Mouse (Mus musculus) midbrain, embryonic 16.5 days (tissue): ENCODE results near the gene Daw1. TPM values are rescaled to one million over a fixed set of nuclear protein-coding genes. Genes with fewer than 3 reads are reported as not detected.

ENCODE experiments used
- ATAC-seq: fragments of 200-750 bp; cut with Nextera tagmentation; 2 replicates; pipeline ENCODE4 v1.8.0; 2017; ENCODE audit warnings: moderate TSS enrichment
- H3K27ac ChIP-seq: fragments of 300-500 bp; sonication (generic); 2 replicates; pipeline ENCODE4 v1.5.1; 2014; ENCODE audit warnings: mild to moderate bottlenecking, low read length, mixed read lengths
- H3K27me3 ChIP-seq: fragments of 300-500 bp; sonication (generic); 2 replicates; pipeline ENCODE4 v1.6.1; 2014; ENCODE audit warnings: low read depth, low read length, mixed read lengths; ENCODE audit not compliant: control insufficient read depth, insufficient read depth
- H3K36me3 ChIP-seq: fragments of 300-500 bp; sonication (generic); 2 replicates; pipeline ENCODE4 v1.6.1; 2014; ENCODE audit warnings: mild to moderate bottlenecking, low read length, moderate library complexity, mixed read lengths; ENCODE audit not compliant: control insufficient read depth, insufficient read depth
- H3K4me1 ChIP-seq: fragments of 300-500 bp; sonication (generic); 2 replicates; pipeline ENCODE4 v1.6.1; 2014; ENCODE audit warnings: mild to moderate bottlenecking, low read length, mixed read lengths; ENCODE audit not compliant: control insufficient read depth, insufficient read depth
- H3K4me2 ChIP-seq: fragments of 300-500 bp; sonication (generic); 2 replicates; pipeline ENCODE4 v1.6.1; 2014; ENCODE audit warnings: mild to moderate bottlenecking, low read length, mixed read lengths
- H3K4me3 ChIP-seq: fragments of 300-500 bp; sonication (generic); 2 replicates; pipeline ENCODE4 v1.5.1; 2014; ENCODE audit warnings: low read depth, mild to moderate bottlenecking, low read length, moderate library complexity, mixed read lengths
- H3K9ac ChIP-seq: fragments of 300-500 bp; sonication (generic); 2 replicates; pipeline ENCODE4 v1.6.1; 2014; ENCODE audit warnings: low read depth, low read length, mixed read lengths
- H3K9me3 ChIP-seq: fragments of 300-500 bp; sonication (generic); replicated peaks from 2 replicates; pipeline ENCODE4 v1.6.1; 2014; ENCODE audit warnings: mild to moderate bottlenecking, low read length, mixed read lengths; ENCODE audit not compliant: control insufficient read depth, poor library complexity, severe bottlenecking
- WGBS: fragments of 180-500 bp; shearing (Covaris S2); extraction: QIAGEN DNeasy Blood & Tissue Kit; methylation state at CpG from one replicate; pipeline ENCODE4 v1.1.7; 2014; 5-methylcytosine and 5-hydroxymethylcytosine counted together
- polyA plus RNA-seq: library from polyadenylated mRNA; unstranded; fragments of >200 nt; fragmentation: Nextera tagmentation; extraction: Ambion mirVana; gene quantifications from 2 replicates; pipeline ENCODE4 v1.2.1, GENCODE M21; 2015

Daw1 gene
- polyA plus RNA-seq, 1 experiment from 2014 or later: 2.0 TPM

GRCm38 (mm10) chr1:83224423-83224960 is 64.9 kb downstream of the Daw1 start:
- ATAC-seq: no peak
- H3K4me2 ChIP-seq: no peak overlapping the region
- H3K27me3 ChIP-seq: no peaks in the 10 kb centered on the region
- no peak overlapping the region for H3K9ac ChIP-seq
- H3K4me1 ChIP-seq: no peaks in the 10 kb centered on the region
- H3K27ac ChIP-seq: no peak overlapping the region
- H3K4me3 ChIP-seq: no peak overlapping the region
- H3K36me3 ChIP-seq: no peaks in the 10 kb centered on the region
- no peaks in the 10 kb centered on the region for H3K9me3 ChIP-seq

GRCm38 (mm10) chr1:83227946-83228345 is 68.4 kb downstream of the Daw1 start:
- no peak for ATAC-seq
- no peak overlapping the region for H3K9ac ChIP-seq
- no peak overlapping the region for H3K4me3 ChIP-seq
- no peak overlapping the region for H3K4me2 ChIP-seq
- H3K36me3 ChIP-seq: no peaks in the 10 kb centered on the region
- no peaks in the 10 kb centered on the region for H3K27me3 ChIP-seq
- H3K27ac ChIP-seq: no peak overlapping the region
- H3K4me1 ChIP-seq: no peaks in the 10 kb centered on the region
- H3K9me3 ChIP-seq: no peaks in the 10 kb centered on the region
- 86% methylated on average over 3 of the region's 3 CpGs for WGBS

- Histone ChIP-seq H3K4me2 (no peak overlapping the region), H3K4me1 (no peaks in the 10 kb centered on the region), H3K9me3 (no peaks in the 10 kb centered on the region), H3K27ac (no peak overlapping the region), H3K9ac (no peak overlapping the region), H3K27me3 (no peaks in the 10 kb centered on the region), H3K4me3 (no peak overlapping the region), H3K36me3 (no peaks in the 10 kb centered on the region)
- no peak for ATAC-seq
- 97% methylated on average over 1 of the region's 1 CpGs for WGBS
Observed at GRCm38 (mm10) chr1:83248235-83248746, 88.7 kb downstream of the Daw1 start.

- Histone ChIP-seq H3K9ac (no peak overlapping the region), H3K9me3 (no peaks in the 10 kb centered on the region), H3K36me3 (no peaks in the 10 kb centered on the region), H3K4me2 (no peak overlapping the region), H3K4me3 (no peak overlapping the region), H3K27me3 (no peaks in the 10 kb centered on the region), H3K27ac (no peak overlapping the region), H3K4me1 (no peaks in the 10 kb centered on the region)
- no peak for ATAC-seq
- WGBS: 85% methylated on average over 1 of the region's 1 CpGs
Observed at GRCm38 (mm10) chr1:83251746-83252145, 92.2 kb downstream of the Daw1 start.

Other genes with a start within 250 kb of the Daw1 start
- gene A030005L19Rik, start 246.4 kb upstream of the Daw1 start, polyA plus RNA-seq: 0.72 TPM in 1 of 2 replicates, not detected in the other
- not detected in 2 replicates for gene A030014E15Rik, start 234.8 kb upstream of the Daw1 start, polyA plus RNA-seq
- not detected in 2 replicates for gene Gm6217, start 228.4 kb upstream of the Daw1 start, polyA plus RNA-seq
- gene A030003K21Rik, start 216.4 kb upstream of the Daw1 start, polyA plus RNA-seq: not detected in 2 replicates
- gene Gm7544, start 203.7 kb upstream of the Daw1 start, polyA plus RNA-seq: not detected in 2 replicates
- gene Gm47955, start 199.5 kb upstream of the Daw1 start, polyA plus RNA-seq: not detected in 2 replicates
- not detected in 2 replicates for gene Gm47959, start 159.2 kb upstream of the Daw1 start, polyA plus RNA-seq
- 0.82 and 1.5 TPM in 2 replicates for gene Slc19a3, start 121.3 kb upstream of the Daw1 start, polyA plus RNA-seq
- not detected in 2 replicates for gene Krtap28-10, start 117.3 kb upstream of the Daw1 start, polyA plus RNA-seq
- gene Gm47969, start 114.8 kb upstream of the Daw1 start, polyA plus RNA-seq: not detected in 2 replicates
- gene A030005K14Rik, start 100.4 kb upstream of the Daw1 start, polyA plus RNA-seq: not detected in 2 replicates
- not detected in 2 replicates for gene Krtap28-13, start 98.8 kb upstream of the Daw1 start, polyA plus RNA-seq
- not detected in 2 replicates for gene Ccl20, start 43.0 kb upstream of the Daw1 start, polyA plus RNA-seq
- 16.3 and 23.8 TPM in 2 replicates for gene Sphkap, start 248.4 kb downstream of the Daw1 start, polyA plus RNA-seq